Mouse (Mus musculus): ENCODE data around the gene Olfr610. TPM values are rescaled to one million over a fixed set of nuclear protein-coding genes. Genes with fewer than 3 reads are reported as not detected.

Olfr610 gene
- not detected for polyA plus RNA-seq (2012; fragmentation: generic; extraction: Trizol)

GRCm38 (mm10) chr7:103512022-103512421 is at the start of gene Olfr610:
Gene Olfr610 (minus strand): TSS chr7:103512122.

GRCm38 (mm10) chr7:103555779-103556178 is 43.9 kb upstream of the Olfr610 start, which contains the start of gene Olfr615:
Gene Olfr615 (plus strand): TSS chr7:103556079.

GRCm38 (mm10) chr7:103547774-103548173 is 35.9 kb upstream of the Olfr610 start, which contains the start of gene Olfr613:
Gene Olfr613 (plus strand): TSS chr7:103548074.

GRCm38 (mm10) chr7:103542617-103543016 is 30.7 kb upstream of the Olfr610 start, which contains the start of gene Olfr612:
Gene Olfr612 (minus strand): TSS chr7:103542717.

GRCm38 (mm10) chr7:103520746-103521145 is 8.8 kb upstream of the Olfr610 start, which contains the start of gene Olfr611:
Gene Olfr611 (minus strand): TSS chr7:103520846.

GRCm38 (mm10) chr7:103497962-103498361 is 14.0 kb downstream of the Olfr610 start, which contains the start of gene Olfr609:
Gene Olfr609 (minus strand): TSS chr7:103498062.

GRCm38 (mm10) chr7:103469577-103469976 is 42.3 kb downstream of the Olfr610 start, which contains the start of gene Olfr608:
Gene Olfr608 (plus strand): TSS chr7:103469877.

Other genes with a start within 250 kb of the Olfr610 start
- not detected for gene Olfr596, start 206.5 kb downstream of the Olfr610 start, polyA plus RNA-seq (2012; fragmentation: generic; extraction: Trizol)
- gene Olfr597, start 195.8 kb downstream of the Olfr610 start, polyA plus RNA-seq (2012; fragmentation: generic; extraction: Trizol) = not detected
- not detected for gene Olfr598, start 188.6 kb downstream of the Olfr610 start, polyA plus RNA-seq (2012; fragmentation: generic; extraction: Trizol)
- gene Olfr599, start 176.2 kb downstream of the Olfr610 start, polyA plus RNA-seq (2012; fragmentation: generic; extraction: Trizol) = not detected
- gene Olfr600, start 162.5 kb downstream of the Olfr610 start, polyA plus RNA-seq (2012; fragmentation: generic; extraction: Trizol) = not detected
- gene Olfr601, start 149.5 kb downstream of the Olfr610 start, polyA plus RNA-seq (2012; fragmentation: generic; extraction: Trizol) = not detected
- not detected for gene Olfr603, start 125.9 kb downstream of the Olfr610 start, polyA plus RNA-seq (2012; fragmentation: generic; extraction: Trizol)
- gene Usp17lc, start 97.0 kb downstream of the Olfr610 start, polyA plus RNA-seq (2012; fragmentation: generic; extraction: Trizol) = not detected
- gene Olfr605, start 66.7 kb downstream of the Olfr610 start, polyA plus RNA-seq (2012; fragmentation: generic; extraction: Trizol) = not detected
- gene Olfr606, start 63.1 kb downstream of the Olfr610 start, polyA plus RNA-seq (2012; fragmentation: generic; extraction: Trizol) = not detected
- gene Olfr607, start 48.0 kb downstream of the Olfr610 start, polyA plus RNA-seq (2012; fragmentation: generic; extraction: Trizol) = not detected
- not detected for gene Olfr608, start 42.2 kb downstream of the Olfr610 start, polyA plus RNA-seq (2012; fragmentation: generic; extraction: Trizol)
- gene Olfr609, start 14.1 kb downstream of the Olfr610 start, polyA plus RNA-seq (2012; fragmentation: generic; extraction: Trizol) = not detected
- gene Olfr611, start 8.7 kb upstream of the Olfr610 start, polyA plus RNA-seq (2012; fragmentation: generic; extraction: Trizol) = not detected
- not detected for gene Olfr612, start 30.6 kb upstream of the Olfr610 start, polyA plus RNA-seq (2012; fragmentation: generic; extraction: Trizol)
- not detected for gene Olfr613, start 36.0 kb upstream of the Olfr610 start, polyA plus RNA-seq (2012; fragmentation: generic; extraction: Trizol)
- gene Olfr615, start 44.0 kb upstream of the Olfr610 start, polyA plus RNA-seq (2012; fragmentation: generic; extraction: Trizol) = not detected
- gene Olfr616, start 57.0 kb upstream of the Olfr610 start, polyA plus RNA-seq (2012; fragmentation: generic; extraction: Trizol) = not detected
- not detected for gene Olfr617, start 60.9 kb upstream of the Olfr610 start, polyA plus RNA-seq (2012; fragmentation: generic; extraction: Trizol)
- not detected for gene Olfr618, start 78.0 kb upstream of the Olfr610 start, polyA plus RNA-seq (2012; fragmentation: generic; extraction: Trizol)
- not detected for gene Olfr619, start 88.5 kb upstream of the Olfr610 start, polyA plus RNA-seq (2012; fragmentation: generic; extraction: Trizol)
- gene Olfr620, start 100.4 kb upstream of the Olfr610 start, polyA plus RNA-seq (2012; fragmentation: generic; extraction: Trizol) = not detected
- gene Olfr622, start 130.6 kb upstream of the Olfr610 start, polyA plus RNA-seq (2012; fragmentation: generic; extraction: Trizol) = not detected
- not detected for gene Olfr623, start 151.6 kb upstream of the Olfr610 start, polyA plus RNA-seq (2012; fragmentation: generic; extraction: Trizol)
- gene Olfr624, start 159.1 kb upstream of the Olfr610 start, polyA plus RNA-seq (2012; fragmentation: generic; extraction: Trizol) = not detected
- not detected for gene Olfr625-ps1, start 170.6 kb upstream of the Olfr610 start, polyA plus RNA-seq (2012; fragmentation: generic; extraction: Trizol)
- not detected for gene Olfr243, start 202.5 kb upstream of the Olfr610 start, polyA plus RNA-seq (2012; fragmentation: generic; extraction: Trizol)
- not detected for gene Olfr628, start 218.3 kb upstream of the Olfr610 start, polyA plus RNA-seq (2012; fragmentation: generic; extraction: Trizol)
- not detected for gene Olfr629, start 232.8 kb upstream of the Olfr610 start, polyA plus RNA-seq (2012; fragmentation: generic; extraction: Trizol)
- not detected for gene Olfr630, start 245.2 kb upstream of the Olfr610 start, polyA plus RNA-seq (2012; fragmentation: generic; extraction: Trizol)

All from C3H10T1/2 (cell line).